Mouse (Mus musculus): ENCODE results near the gene Slc17a2. TPM values are rescaled to one million over a fixed set of nuclear protein-coding genes. Genes with fewer than 3 reads are reported as not detected.

Gene Slc17a2
- total RNA-seq, 2 experiments from 2014 or later: not detected

GRCm38 (mm10) chr13:23779025-23779424 is 27.8 kb upstream of the Slc17a2 start:
- DNase-seq (ENCODE audit: low spot score in 2 of 2): no peak

- peak; percentile 62 to 69 for DNase-seq (ENCODE audit: low spot score in 2 of 2)
Measured at GRCm38 (mm10) chr13:23792520-23792919, 14.3 kb upstream of the Slc17a2 start.

GRCm38 (mm10) chr13:23799405-23799804 is 7.4 kb upstream of the Slc17a2 start:
- no peak for DNase-seq (ENCODE audit: low spot score in 2 of 2)

- DNase-seq (ENCODE audit: low spot score in 2 of 2): no peak
Measured at GRCm38 (mm10) chr13:23804532-23804931, 2.3 kb upstream of the Slc17a2 start.

GRCm38 (mm10) chr13:23816148-23816547 is 9.4 kb downstream of the Slc17a2 start:
- no peak for DNase-seq (ENCODE audit: low spot score in 2 of 2)

- DNase-seq (ENCODE audit: low spot score in 2 of 2): no peak
Measured at GRCm38 (mm10) chr13:23820179-23820940, 13.6 kb downstream of the Slc17a2 start.

- DNase-seq (ENCODE audit: low spot score in 2 of 2): no peak
Measured at GRCm38 (mm10) chr13:23822213-23822612, 15.4 kb downstream of the Slc17a2 start.

GRCm38 (mm10) chr13:23826606-23827005 is 19.8 kb downstream of the Slc17a2 start:
- no peak for DNase-seq (ENCODE audit: low spot score in 2 of 2)

GRCm38 (mm10) chr13:23833053-23833452 is 26.3 kb downstream of the Slc17a2 start:
- DNase-seq (ENCODE audit: low spot score in 2 of 2): peak in 1 of 2 experiments; percentile 31

GRCm38 (mm10) chr13:23834836-23835235 is 28.0 kb downstream of the Slc17a2 start:
- DNase-seq (ENCODE audit: low spot score in 2 of 2): no peak

GRCm38 (mm10) chr13:23836630-23837029 is 29.8 kb downstream of the Slc17a2 start:
- no peak for DNase-seq (ENCODE audit: low spot score in 2 of 2)

GRCm38 (mm10) chr13:23839308-23839707 is 32.5 kb downstream of the Slc17a2 start, which contains the start of gene Slc17a3:
Slc17a3 (plus strand) TSS chr13:23839434.
- no peak for DNase-seq (ENCODE audit: low spot score in 2 of 2)

- no peak for DNase-seq (ENCODE audit: low spot score in 2 of 2)
Measured at GRCm38 (mm10) chr13:23845851-23846250, 39.1 kb downstream of the Slc17a2 start.

GRCm38 (mm10) chr13:23849299-23849698 is 42.5 kb downstream of the Slc17a2 start:
- DNase-seq (ENCODE audit: low spot score in 2 of 2): no peak

- no peak for DNase-seq (ENCODE audit: low spot score in 2 of 2)
Measured at GRCm38 (mm10) chr13:23856401-23856800, 49.6 kb downstream of the Slc17a2 start.

GRCm38 (mm10) chr13:23861815-23862214 is 55.0 kb downstream of the Slc17a2 start:
- DNase-seq (ENCODE audit: low spot score in 2 of 2): no peak

GRCm38 (mm10) chr13:23864711-23865110 is 57.9 kb downstream of the Slc17a2 start:
- no peak for DNase-seq (ENCODE audit: low spot score in 2 of 2)

- DNase-seq (ENCODE audit: low spot score in 2 of 2): no peak
Measured at GRCm38 (mm10) chr13:23866086-23866710, 59.4 kb downstream of the Slc17a2 start.

GRCm38 (mm10) chr13:23867000-23867399 is 60.2 kb downstream of the Slc17a2 start:
- no peak for DNase-seq (ENCODE audit: low spot score in 2 of 2)

- no peak for DNase-seq (ENCODE audit: low spot score in 2 of 2)
Measured at GRCm38 (mm10) chr13:23867405-23867804, 60.6 kb downstream of the Slc17a2 start, which contains the start of gene Slc17a1. Slc17a1 (plus strand) TSS chr13:23867750.

GRCm38 (mm10) chr13:23868790-23869533 is 62.2 kb downstream of the Slc17a2 start:
- no peak for DNase-seq (ENCODE audit: low spot score in 2 of 2)

- DNase-seq (ENCODE audit: low spot score in 2 of 2): no peak
Measured at GRCm38 (mm10) chr13:23869996-23870395, 63.2 kb downstream of the Slc17a2 start.
